Mouse (Mus musculus): ENCODE measurements around the gene Nckap5.

DNA sequence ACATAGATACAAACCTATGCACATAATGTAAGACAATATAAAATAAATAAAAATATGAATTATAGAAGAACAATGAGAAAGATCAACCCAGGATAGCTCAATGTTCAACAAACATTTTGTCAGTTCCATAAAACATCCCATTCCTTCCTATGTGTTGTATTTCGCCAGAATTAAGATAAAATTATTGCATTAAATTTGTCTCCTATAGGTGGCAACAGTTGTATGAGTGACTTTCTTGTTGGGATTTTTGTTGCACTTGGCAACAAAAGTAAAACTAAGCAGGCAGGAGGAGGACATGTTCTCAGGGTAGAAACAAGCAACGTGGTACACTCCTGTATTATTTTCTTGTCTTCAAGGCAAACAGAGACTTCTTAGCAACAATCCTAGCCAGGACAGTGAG lies 907.5 kb downstream of the Nckap5 start:
- TF ChIP-seq HCFC1 (IDR thresholded peaks at IDR 0.05; ENCODE audit: low read depth, low read length) (no peak), CTCF (conservative IDR thresholded peaks at IDR 0.05 in 1 of 2, IDR thresholded peaks at IDR 0.05 in 1 of 2; ENCODE audit: low read depth in 2 of 2, low read length in 2 of 2) (no peak), IRF4 (IDR thresholded peaks at IDR 0.05; ENCODE audit: low read depth, low read length) (no peak), MAX (IDR thresholded peaks at IDR 0.05; ENCODE audit: low read length) (no peak), POLR2A (IDR thresholded peaks at IDR 0.05; ENCODE audit: low read depth, low read length) (no peak), GABPA (IDR thresholded peaks at IDR 0.05; ENCODE audit: insufficient replicate concordance, low read depth, low read length) (no peak)
